Mouse (Mus musculus): Measurements from ENCODE around the gene Map7.

Gene Map7

DNA sequence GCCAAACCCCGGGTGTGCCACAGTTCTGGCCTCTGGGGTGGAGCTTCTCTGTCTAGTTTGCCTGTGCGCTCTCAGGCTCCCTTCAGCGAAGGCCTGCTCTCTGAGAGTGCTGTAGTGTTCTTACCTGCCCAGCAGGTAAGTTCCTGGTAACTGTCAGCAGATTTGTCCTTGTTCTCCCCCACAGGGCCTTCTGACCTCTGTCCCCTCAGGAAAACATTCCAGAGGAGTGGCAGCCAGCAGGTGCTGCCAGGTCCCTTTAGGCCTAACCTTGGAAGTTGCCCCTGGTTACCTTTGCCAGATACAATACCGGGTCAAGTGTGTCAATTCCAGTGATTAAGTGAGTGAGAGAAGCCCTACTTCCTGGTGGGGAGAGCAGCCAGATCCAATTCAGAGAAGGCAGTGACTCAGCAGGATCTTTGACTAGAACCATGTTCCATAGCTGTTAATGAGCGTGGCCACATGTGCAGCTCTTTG, 38.6 kb downstream of the Map7 start:
- DNase-seq, result no peak

DNA sequence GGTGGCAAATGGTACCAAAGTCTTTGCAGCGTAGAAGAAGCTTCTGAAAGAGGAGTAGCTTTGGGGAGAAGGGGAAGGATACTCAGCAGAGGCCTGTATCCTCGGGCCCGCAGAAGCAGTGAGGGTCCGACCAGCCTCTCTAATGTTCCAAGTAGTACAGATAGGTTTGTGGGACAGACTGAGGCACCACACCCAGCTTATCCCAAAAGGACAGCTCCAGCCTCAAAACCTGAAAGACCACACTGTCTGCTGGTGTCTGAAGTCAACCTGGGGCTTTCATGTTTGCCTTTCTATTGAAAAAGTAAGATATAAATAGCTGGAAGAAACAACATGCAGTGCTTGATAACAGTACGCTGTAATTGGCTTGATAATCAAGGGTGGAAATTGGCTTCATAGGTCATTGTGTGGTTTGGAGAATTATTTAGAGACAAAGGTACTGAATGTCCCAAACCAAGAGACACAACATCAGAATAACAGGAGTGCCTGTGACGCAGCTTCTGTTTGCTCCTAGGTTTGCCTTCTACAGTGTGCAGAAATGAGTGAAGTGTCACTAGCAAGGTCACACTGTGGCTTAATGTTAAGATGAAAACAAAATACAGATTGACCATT, 42.0 kb downstream of the Map7 start:
- DNase-seq, result no peak

DNA sequence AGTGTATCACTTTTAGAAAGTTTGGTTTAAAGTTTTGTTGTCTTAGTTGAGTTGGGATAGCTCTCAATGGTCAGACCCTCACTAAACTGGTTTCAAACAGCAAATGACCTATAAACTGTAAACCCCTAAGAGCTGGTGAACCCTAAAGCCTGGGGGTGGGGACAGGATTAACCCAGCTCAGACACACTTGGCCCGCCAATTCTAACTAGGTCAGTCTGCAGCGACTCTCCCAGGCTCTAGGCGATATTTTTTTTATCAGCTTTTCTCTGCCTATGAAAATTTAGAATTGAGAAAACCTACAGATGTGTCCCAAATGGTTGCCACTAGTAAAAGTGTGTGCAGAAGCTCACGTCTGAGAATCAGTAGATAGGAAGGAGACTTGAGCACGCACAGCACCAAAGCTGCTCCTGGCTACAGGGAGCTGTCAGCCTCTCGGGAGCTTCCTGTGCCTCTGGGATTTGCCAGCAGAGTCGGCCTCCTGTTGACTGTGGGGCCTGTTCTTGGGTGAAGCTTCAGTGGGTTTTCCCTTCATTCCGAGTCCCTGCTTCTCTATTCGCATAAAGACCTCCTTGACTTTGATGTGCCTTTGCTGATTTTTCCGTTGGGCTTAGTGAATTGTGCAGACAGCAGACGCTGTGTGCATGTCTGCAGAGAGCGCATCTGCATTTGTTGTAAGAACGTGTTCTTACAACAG, 46.7 kb downstream of the Map7 start:
- no peak for DNase-seq

DNA sequence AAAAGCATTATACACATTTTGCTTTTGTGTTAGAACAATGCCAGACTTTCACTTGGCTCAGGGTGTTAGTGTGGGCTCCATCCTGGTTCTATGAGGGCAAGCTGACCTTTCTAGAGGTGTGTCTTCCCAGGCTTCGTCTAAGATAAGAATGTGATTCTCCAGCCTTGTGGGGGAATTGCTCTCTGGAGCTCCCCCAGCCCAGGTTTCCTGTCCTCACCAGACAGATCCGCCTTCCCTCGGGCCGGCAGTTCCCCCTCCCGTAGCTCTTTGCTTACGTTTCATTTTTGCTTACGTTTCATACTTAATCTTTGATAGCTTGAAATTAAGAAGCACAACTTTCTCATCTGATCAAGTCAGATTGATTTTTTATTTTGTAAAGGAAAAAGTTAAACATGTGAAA, 48.8 kb downstream of the Map7 start:
- DNase-seq, result no peak

DNA sequence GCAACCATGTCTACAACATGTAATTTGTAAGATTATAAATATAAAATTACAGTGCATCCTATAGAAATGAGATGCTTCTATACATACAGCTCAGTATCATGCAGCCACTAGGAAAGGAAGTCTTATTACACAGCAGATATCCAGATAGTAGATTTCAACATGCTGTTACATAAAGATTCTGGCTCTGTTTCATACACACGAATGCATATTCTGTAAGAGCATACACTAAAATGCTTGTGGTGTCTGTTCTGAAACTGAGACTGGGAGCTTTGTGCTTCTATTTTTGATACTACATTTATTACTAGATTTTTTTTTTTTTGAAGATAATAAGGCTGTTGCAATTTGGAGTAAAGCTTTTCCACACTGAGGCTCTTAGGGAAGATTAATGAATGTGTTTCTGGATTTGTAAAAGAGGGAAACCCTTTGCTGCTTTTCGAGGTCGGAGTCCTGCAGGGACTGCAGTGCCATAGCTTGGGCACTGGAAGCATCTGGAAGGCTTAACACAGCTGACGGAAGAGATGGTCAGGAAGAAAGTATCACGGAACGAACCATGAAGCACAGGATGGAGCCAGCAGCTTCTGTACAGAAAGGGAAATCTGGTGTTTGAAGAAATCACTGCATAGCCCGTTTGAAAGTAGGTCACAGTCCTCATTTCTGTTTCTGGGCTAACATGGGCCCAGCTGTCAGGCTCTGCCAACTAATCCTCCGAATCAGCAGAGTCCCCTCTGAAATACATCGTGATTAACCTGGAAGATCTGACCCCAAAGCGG, 50.9 kb downstream of the Map7 start:
- peak; percentile 25 to 55 for DNase-seq

DNA sequence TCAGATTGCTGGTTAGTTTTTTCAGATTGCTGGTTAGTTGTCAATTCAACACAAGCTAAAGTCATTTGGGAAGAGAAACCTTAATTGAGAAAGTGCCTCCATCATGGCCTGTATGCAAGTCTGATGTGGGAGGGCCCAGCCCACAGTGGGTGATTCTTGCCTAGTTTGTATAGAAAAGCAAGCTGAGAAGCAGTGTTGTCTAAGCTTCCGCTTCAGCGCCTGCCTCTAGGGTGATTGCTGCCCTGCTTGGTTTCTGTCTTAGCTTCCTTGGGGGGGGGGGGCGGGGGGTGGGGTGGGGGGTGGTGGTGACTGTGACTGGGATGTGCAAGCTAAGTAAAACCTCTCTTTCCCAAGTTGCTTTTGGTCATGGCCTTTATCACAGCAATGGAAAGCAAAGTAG, 53.0 kb downstream of the Map7 start:
- DNase-seq, result no peak

DNA sequence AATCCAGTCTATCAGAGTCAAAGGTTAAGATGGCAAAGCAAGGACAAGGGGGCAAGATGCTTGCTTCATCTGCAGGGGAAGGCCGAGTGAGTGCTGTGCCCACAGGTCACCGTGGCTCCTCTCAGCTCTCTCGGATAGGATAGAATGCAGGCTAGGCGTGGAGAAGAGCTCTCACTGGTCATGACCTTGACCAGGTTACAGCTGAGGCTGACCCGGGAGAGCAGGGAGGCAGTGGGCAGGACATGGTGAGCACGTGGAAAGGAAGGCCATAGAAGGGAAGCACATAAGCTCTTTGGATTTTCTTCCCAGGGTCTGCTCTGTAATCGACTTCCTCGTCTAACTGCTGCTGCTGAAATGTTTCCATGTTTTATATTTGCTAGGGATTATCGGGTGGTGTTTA, 53.9 kb downstream of the Map7 start:
- DNase-seq, result no peak

DNA sequence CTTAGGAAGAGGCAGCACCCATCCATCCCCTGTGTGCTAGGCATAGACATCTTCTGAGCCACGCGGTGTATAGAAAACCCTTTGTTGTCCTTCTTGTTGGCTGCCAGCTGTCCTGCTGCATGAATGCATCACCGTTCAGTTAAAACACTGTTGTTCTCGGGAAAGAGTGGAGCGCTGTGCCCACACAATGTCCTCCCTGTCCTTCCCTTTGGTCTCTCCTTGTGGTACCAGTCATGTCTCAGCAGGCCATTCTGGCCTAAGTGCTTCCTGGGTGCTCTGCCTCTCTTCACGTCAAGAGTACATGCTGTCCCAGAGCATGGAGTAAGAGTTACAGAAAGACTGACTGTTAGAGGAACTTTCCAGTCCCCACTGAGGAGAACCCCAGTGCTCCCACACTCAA, 54.5 kb downstream of the Map7 start:
- DNase-seq, result no peak

DNA sequence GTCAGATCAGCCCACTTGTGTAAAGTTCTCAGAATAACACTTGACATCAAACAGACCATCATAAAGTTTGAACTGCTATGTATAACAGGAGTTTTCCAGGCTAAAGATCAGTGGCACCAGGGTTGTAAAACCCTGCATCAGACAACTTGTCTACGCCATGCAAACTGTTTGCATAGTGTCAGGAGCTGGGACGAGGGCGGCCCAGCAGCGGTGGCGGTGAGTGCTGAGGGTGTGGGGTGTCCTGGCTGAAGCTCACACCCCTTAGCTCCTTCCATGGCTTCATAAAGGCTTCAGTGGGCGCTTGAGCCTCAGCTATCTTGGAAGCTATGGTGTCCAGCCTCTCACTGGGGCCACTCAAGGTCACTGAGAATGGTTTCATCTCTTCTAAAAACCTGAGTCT, 55.2 kb downstream of the Map7 start:
- DNase-seq, result no peak

DNA sequence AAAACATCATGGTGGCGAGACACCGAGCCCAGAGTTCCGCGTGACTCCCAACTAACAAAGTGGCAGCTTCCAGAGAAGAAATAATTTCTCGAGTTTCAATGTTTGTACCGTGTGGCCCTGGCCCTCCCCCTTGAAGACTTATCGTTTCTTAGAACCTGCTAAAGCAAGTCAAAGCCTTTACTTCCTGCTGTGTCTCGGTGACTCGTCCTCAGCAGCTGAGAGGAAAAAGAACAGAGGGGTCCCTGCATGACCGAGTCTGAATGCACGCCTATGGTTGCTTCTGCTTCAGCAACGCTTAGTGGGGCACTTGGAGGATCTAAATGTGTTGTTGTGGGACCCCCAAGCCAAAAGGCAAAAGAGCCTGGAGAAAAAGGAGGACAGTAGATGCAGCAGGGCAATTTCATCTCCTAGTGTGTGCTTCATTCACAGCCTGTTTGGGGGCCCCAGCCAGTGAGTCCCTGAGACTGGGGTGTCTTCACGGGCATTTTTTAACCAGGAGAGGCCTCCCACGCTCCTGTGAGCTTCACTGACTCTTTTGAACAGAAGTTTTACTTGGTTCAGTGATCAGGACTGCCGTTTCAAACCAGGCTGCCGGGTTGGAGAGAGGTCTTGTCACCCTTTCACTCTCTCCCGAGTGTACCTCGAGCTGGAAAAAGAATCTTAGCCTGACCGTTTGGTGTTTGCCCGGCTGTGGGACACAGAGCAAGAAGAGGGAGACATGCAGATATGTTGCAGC, 56.6 kb downstream of the Map7 start:
- no peak for DNase-seq

DNA sequence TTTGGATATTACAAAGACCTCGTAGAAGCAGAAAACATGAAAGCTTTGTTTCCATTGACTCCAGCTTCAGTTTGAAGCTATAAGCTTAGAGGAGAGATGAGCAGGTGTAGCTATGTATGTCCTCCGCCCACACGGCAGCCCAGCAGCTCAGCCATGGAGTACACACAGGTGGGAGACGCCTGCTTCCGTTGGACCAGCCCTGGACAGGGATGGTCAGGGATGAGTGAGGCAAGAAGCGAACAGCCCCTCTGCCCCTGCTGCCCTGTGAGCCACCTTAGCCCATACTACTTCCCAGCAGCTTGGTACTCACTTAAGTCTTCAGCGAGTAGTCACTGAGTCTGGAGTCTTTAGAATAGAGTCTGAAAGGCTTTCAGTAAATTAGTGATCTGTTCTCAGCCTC, 58.7 kb downstream of the Map7 start:
- DNase-seq, result no peak

DNA sequence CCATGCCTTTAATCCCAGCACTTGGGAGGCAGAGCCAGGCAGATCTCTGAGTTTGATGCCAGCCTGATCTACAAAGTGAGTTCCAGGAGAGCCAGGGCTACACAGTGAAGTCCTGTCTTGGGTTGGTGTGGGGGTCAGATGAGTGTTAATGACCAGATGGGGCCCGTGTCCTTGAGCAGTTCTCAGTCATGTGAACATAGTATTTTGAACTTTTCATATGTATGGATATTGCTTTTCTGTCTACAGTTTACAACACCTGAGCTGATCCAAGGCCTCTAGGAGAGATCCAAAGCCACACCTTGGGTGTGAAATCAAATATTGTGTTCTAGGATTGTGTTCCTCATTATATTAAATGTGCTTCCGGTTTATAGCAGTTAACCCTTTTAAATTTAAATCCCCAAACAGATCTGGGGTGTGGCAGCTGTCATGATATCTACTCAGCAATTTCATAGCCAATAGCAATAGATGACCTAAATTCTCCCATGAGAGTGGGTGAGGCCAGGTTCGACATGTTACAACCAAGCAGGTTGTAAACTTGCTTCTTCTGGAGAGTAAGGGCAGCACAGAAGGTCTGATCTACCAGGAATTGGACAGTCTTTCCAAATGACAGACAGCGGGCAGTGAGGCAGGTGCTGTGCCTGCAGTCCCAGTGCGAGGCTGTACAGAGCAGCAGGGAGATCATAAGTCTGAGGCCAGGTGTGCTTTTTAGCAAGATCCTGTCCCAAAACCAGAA, 61.5 kb downstream of the Map7 start:
- no peak for DNase-seq

DNA sequence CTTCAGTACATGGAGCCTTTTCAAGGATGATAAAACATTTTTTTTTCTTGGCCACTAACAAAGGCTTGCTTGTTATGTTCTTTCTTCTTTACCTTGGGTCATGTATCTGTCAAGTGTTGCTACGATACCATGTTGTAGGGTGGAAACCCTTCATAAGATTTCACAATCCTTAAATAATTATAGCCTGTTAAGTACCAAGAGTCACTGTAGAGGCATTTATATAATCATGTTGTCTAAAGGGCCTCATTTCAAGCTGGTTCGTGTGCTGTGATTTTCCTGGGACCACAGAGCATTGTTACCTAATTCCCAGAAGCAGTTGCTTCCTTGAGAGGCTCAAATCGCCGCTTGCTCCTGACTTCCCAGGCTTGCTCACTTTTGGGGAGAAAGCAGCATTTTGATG, 66.1 kb downstream of the Map7 start:
- DNase-seq, result no peak

DNA sequence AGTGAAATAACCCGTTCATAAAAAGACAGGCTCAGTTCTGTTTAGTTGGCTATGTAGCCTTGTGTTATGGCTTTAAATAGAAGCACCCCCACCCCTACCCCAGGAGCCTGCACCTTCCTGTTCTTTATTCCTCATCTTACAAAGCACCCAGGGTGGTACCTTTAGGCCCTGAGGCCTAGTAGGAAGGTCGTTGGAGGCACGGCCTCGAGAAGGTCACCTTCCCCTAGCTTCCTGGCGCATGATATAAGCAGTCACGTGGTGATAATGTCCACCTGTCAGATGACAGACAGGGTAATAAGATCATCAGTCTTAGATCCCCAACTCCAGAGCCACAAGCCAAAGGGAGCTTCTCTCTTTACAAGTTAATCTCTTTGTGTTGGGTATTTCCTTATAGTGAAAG, 68.7 kb downstream of the Map7 start:
- no peak for DNase-seq

DNA sequence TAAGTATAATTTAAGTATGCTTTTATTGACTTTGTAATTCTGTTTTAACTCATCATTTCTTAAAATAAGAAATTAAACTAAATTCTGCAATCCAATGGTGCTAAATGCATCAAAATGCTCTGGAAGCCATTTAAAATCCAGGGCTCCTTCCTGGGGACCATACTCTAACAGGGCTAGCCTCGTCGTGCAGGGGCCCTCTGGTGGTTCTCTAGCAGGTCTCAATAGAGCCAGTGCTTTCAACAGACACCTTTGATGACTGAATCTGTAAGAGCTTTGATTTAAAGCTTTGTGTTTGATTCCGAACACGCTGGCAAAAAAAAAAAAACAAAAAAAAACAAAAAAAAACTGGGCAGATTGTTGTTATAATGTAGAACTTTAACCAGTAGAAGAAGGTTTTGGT, 70.6 kb downstream of the Map7 start:
- no peak for DNase-seq

DNA sequence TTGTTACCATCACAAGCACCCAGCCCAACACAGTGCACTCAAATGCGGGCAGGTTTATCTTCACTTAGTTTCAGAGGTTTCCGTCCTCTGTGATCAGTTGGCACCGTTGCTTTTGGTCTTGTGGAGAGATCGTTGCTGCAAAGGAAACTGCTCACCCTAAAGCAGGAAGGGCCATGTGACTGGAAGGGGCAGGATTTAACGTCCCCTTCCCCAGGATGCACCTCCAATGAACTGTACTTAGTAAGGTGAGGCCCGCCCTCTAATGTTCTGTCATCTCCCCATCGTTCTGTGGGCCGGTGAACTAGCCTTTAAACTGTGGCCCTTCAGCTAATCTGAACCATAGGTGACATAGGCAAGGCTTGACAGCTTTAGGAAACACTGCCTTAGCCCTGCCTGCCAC, 71.3 kb downstream of the Map7 start:
- DNase-seq, result no peak

DNA sequence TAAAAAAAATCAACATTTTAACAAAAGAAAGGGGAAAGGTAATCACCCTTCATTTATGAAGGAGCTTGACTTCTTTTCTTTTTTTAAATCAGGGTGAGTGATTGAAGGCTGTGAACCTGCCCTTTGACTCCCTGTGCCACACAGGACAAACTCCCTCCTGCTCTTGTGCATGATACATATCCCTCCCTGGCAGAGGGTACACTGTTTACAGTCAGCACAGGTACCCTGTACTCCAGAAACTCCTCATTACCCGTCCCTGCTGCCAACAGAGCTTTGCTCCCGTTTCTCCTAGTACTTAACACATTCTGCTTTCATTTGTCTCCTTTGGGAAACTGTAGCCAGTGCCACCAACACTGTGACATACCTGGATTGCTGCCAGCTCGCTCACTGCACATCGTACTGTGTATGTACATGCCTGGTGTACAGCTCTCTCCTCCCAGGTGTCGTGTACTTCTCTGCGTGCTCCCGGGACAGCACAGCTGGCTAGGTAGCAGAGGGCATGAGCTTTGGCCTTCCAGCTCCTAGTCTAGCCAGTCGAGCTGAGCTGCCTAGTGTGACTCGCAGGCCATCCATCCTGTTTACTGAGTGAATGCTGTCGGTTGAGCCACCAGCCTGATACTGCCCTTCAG, 72.3 kb downstream of the Map7 start:
- no peak for DNase-seq

DNA sequence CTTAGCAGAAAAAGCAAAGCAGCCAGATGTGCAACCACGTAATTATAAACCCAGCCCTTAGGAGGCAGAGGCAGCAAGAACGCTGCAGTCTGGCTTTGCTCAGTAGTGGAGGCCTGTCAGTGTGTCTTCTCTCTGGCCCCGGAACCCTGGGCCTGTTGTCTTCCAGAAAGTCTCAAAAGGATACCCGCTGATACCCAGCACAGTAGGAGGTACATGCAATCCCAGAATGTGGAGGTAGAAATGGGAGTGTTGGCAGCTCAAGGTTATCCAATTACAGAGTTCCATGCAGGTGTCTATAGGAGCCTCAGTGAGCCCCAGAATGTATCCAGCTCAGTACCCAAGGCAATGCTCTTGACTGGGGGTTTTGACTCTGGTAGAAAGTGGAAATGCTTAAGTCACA, 73.7 kb downstream of the Map7 start:
- DNase-seq, result no peak

DNA sequence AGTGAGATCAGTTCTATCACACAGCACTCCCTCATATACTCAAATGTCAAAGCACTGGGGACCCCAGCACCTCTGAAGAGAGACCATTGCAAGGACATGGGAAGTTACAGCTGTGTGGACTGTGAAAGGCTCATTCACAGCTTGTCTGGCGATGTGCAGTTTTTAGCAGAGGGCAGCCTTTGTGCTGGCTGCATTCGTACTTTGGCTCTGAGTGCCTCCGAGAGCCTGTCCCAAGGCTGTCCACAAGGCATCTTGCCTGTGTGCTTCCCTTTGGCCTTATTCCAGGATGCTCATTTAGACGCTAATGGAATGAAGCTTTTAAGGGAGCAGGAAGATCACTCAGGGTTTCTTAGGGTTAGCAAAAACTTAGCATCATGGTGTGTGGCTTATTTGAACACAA, 78.5 kb downstream of the Map7 start:
- peak; percentile 21 to 31 for DNase-seq

DNA sequence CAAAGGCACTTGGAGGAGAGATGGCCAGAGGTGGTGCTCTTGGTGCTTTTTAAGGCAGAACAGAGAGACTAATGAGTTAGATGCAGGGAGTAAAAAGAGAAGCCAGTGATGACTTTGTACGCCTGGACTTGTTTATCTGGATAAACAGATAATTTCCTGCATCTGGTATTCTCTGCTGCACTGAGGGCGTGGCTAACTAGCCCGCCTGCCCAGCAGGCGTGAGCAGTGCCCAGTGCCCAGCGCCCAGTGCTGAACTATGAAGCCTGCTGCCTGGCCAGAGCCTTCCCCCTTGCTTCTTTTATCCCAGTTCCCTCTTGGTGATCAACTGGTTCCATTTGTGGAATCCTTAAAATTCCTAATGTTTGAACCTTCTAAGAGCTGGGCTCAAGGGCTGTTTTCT, 81.8 kb downstream of the Map7 start:
- DNase-seq, result no peak

DNA sequence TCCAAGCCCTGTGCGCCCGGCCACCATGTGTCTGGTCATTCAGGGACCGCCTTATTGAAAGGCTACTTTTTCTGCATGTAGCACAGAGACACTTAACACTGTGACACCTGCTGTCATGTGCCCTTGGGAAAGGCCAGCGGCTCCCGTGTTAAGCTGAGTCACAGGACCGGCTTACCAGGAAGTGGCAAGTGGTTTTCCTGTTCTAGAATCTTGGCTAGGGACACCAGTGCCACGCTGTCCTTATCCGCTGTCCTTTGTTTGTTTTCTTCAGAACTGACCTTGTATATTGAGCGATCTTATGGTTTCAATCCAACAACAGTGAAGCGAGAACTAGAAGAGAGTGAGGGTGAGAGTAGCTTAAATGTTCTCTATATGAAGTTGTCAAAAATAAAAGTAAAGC, 85.2 kb downstream of the Map7 start:
- DNase-seq, result no peak

DNA sequence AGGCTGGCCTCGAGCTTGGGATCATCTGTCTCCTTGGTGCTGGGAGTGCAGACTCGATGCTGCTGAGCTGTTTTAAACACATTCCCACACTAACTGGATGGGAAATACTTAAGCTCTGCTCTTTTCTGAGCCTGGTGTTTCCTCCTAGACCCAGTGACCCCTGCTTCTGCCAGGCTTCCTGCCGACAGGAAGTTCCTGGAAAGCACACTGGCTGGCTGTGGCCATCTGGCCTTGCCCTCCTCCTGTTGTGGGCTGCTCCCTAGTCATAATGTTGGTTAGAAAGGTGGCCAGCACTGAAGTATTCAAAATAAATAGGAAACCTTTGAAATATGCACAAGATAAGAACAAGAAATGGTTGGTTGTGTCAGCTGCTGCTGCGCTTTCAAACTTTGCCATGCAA, 86.2 kb downstream of the Map7 start:
- DNase-seq, result peak in 1 of 2 experiments; percentile 25
